Mouse (Mus musculus) embryonic fibroblast, embryonic 13.5 days (primary cell): ENCODE data around the gene Tdrd7. TPM values are rescaled to one million over a fixed set of nuclear protein-coding genes. Genes with fewer than 3 reads are reported as not detected.

ENCODE experiments used
- H3K27ac ChIP-seq: 2 replicates; pipeline ENCODE4 v1.5.1; 2012; ENCODE audit warnings: low read length, control low read depth, inconsistent platforms; ENCODE audit not compliant: insufficient read depth
- H3K4me1 ChIP-seq: 2 replicates; pipeline ENCODE4 v1.6.1; 2011; ENCODE audit warnings: low read length; ENCODE audit not compliant: control insufficient read depth, insufficient read depth
- H3K4me3 ChIP-seq: 2 replicates; pipeline ENCODE4 v1.5.1; 2011; ENCODE audit warnings: mild to moderate bottlenecking, control low read depth, low read length; ENCODE audit not compliant: insufficient read depth
- CTCF ChIP-seq: IDR thresholded peaks from 2 replicates; pipeline ENCODE4 v1.5.1; 2011; ENCODE audit warnings: mild to moderate bottlenecking, control low read depth, low read length, moderate library complexity, borderline replicate concordance; ENCODE audit not compliant: insufficient read depth
- POLR2A ChIP-seq: IDR thresholded peaks from 2 replicates; pipeline ENCODE4 v1.6.1; 2011; ENCODE audit warnings: low read depth, mild to moderate bottlenecking, control low read depth, low read length, moderate library complexity
- polyA plus RNA-seq: library from polyadenylated mRNA; stranded (reverse); fragments of >200 nt; gene quantifications from 2 replicates; pipeline ENCODE4 v1.2.4, GENCODE M21; 2011; ENCODE audit warnings: low read depth; ENCODE audit not compliant: missing spikeins, insufficient read length

Tdrd7 gene
- polyA plus RNA-seq, 1 experiment, result 22.0 TPM

GRCm38 (mm10) chr4:46011698-46012097 is 46.6 kb downstream of the Tdrd7 start:
- no peaks in the 10 kb centered on the region for H3K4me1 ChIP-seq
- no peak overlapping the region for H3K27ac ChIP-seq
- TF ChIP-seq CTCF, result no peak
- no peak for TF ChIP-seq POLR2A
- no peak overlapping the region for H3K4me3 ChIP-seq

- TF ChIP-seq CTCF (no peak), POLR2A (no peak)
- Histone ChIP-seq H3K27ac (no peak overlapping the region), H3K4me3 (no peak overlapping the region), H3K4me1 (no peaks in the 10 kb centered on the region)
Observed at GRCm38 (mm10) chr4:46015605-46016004, 50.5 kb downstream of the Tdrd7 start.

GRCm38 (mm10) chr4:46023021-46023481 is 57.9 kb downstream of the Tdrd7 start:
- Histone ChIP-seq H3K4me3 (no peak overlapping the region), H3K27ac (no peak overlapping the region), H3K4me1 (no peaks in the 10 kb centered on the region)
- TF ChIP-seq CTCF, result no peak
- no peak for TF ChIP-seq POLR2A

GRCm38 (mm10) chr4:46025893-46026292 is 60.8 kb downstream of the Tdrd7 start:
- Histone ChIP-seq H3K27ac (no peak overlapping the region), H3K4me3 (no peak overlapping the region), H3K4me1 (no peaks in the 10 kb centered on the region)
- TF ChIP-seq POLR2A (no peak), CTCF (peak; percentile 91)

GRCm38 (mm10) chr4:46028224-46028623 is 63.1 kb downstream of the Tdrd7 start:
- Histone ChIP-seq H3K27ac (no peak overlapping the region), H3K4me1 (no peaks in the 10 kb centered on the region), H3K4me3 (no peak overlapping the region)
- no peak for TF ChIP-seq CTCF
- TF ChIP-seq POLR2A, result no peak

- no peak overlapping the region for H3K27ac ChIP-seq
- no peak for TF ChIP-seq CTCF
- no peak for TF ChIP-seq POLR2A
- H3K4me3 ChIP-seq, result no peak overlapping the region
- no peaks in the 10 kb centered on the region for H3K4me1 ChIP-seq
Observed at GRCm38 (mm10) chr4:46028781-46029180, 63.6 kb downstream of the Tdrd7 start.

- H3K4me3 ChIP-seq, result no peak overlapping the region
- peak; percentile 59; the same call in 1 of the 2 replicates for TF ChIP-seq CTCF
- no peak for TF ChIP-seq POLR2A
- H3K27ac ChIP-seq, result no peak overlapping the region
- H3K4me1 ChIP-seq, result no peaks in the 10 kb centered on the region
Observed at GRCm38 (mm10) chr4:46029552-46029951, 64.4 kb downstream of the Tdrd7 start.

GRCm38 (mm10) chr4:46032448-46032847 is 67.3 kb downstream of the Tdrd7 start:
- H3K4me1 ChIP-seq, result no peaks in the 10 kb centered on the region
- H3K27ac ChIP-seq, result no peak overlapping the region
- no peak overlapping the region for H3K4me3 ChIP-seq
- TF ChIP-seq POLR2A (no peak), CTCF (no peak)

- Histone ChIP-seq H3K27ac (no peak overlapping the region), H3K4me1 (no peaks in the 10 kb centered on the region), H3K4me3 (no peak overlapping the region)
- TF ChIP-seq CTCF (no peak), POLR2A (no peak)
Observed at GRCm38 (mm10) chr4:46033197-46033596, 68.1 kb downstream of the Tdrd7 start.

- H3K27ac ChIP-seq, result no peak overlapping the region
- H3K4me3 ChIP-seq, result peak overlapping the region; percentile 51; the same call in 1 of the 2 replicates
- no peak for TF ChIP-seq POLR2A
- peaks cover 6% of the 10 kb centered on the region; the same call in 1 of the 2 replicates for H3K4me1 ChIP-seq
Observed at GRCm38 (mm10) chr4:46038591-46038891, 73.4 kb downstream of the Tdrd7 start.

GRCm38 (mm10) chr4:46038892-46039751 is 74.0 kb downstream of the Tdrd7 start, which contains the start of gene Tmod1:
TSS of gene Tmod1 (plus strand) at chr4:46038935.
- Histone ChIP-seq H3K27ac (no peak within 1 kb of the TSS), H3K4me3 (peak within 1 kb of the TSS; percentile 51), H3K4me1 (peaks cover 6% of the 10 kb centered on the region; the same call in 1 of the 2 replicates)
- TF ChIP-seq CTCF, result no peak
- no peak for TF ChIP-seq POLR2A
